Mouse (Mus musculus) myocyte (in vitro differentiated cells): Measurements from ENCODE around the gene 4930469K13Rik. TPM values are rescaled to one million over a fixed set of nuclear protein-coding genes. Genes with fewer than 3 reads are reported as not detected.

Experiments
- H3K27me3 ChIP-seq: one replicate; pipeline ENCODE4 v1.6.1; 2011; ENCODE audit not compliant: control insufficient read depth, insufficient read depth, insufficient read length
- H3K36me3 ChIP-seq: one replicate; pipeline ENCODE4 v1.6.1; 2011; ENCODE audit not compliant: control insufficient read depth, insufficient read depth
- H3K4me2 ChIP-seq: one replicate; pipeline ENCODE4 v1.6.1; 2011; ENCODE audit warnings: low read depth, control low read depth
- H3K4me3 ChIP-seq: one replicate; pipeline ENCODE4 v1.5.1; 2011; ENCODE audit warnings: mild to moderate bottlenecking, control low read depth, moderate library complexity
- H3K79me2 ChIP-seq: one replicate; pipeline ENCODE4 v1.6.1; 2011; ENCODE audit not compliant: control insufficient read depth, insufficient read depth
- H3ac ChIP-seq: one replicate; pipeline ENCODE4 v1.6.1; 2011; ENCODE audit not compliant: control insufficient read depth, insufficient read length
- CEBPB ChIP-seq: IDR thresholded peaks from 2 replicates; pipeline ENCODE4 v1.6.1; 2011; ENCODE audit warnings: mild to moderate bottlenecking, moderate library complexity; ENCODE audit not compliant: poor library complexity, insufficient read depth, severe bottlenecking
- E2F4 ChIP-seq: IDR thresholded peaks from one replicate; pipeline ENCODE4 v1.6.1; 2011; ENCODE audit warnings: mild to moderate bottlenecking, control low read depth, moderate library complexity; ENCODE audit not compliant: insufficient read depth
- MAX ChIP-seq: IDR thresholded peaks from one replicate; pipeline ENCODE4 v1.6.1; 2011; ENCODE audit warnings: low read depth, mild to moderate bottlenecking, control low read depth
- MYOD1 ChIP-seq, 3 experiments: IDR thresholded peaks; one replicate each; pipeline ENCODE4 v1.6.1; 2011; ENCODE audit warnings: control low read depth in 2 of 3, low read depth in 2 of 3, mild to moderate bottlenecking in 2 of 3, moderate library complexity in 1 of 3; ENCODE audit not compliant: insufficient read length in 2 of 3, control insufficient read depth in 1 of 3
- MYOG ChIP-seq, 3 experiments: IDR thresholded peaks; one replicate each; pipeline ENCODE4 v1.6.1; 2011; ENCODE audit warnings: control low read depth in 2 of 3, low read depth in 2 of 3, mild to moderate bottlenecking in 2 of 3; ENCODE audit not compliant: insufficient read length in 2 of 3, control insufficient read depth in 1 of 3, insufficient read depth in 1 of 3
- POLR2A ChIP-seq: IDR thresholded peaks from one replicate; pipeline ENCODE4 v1.6.1; 2011; ENCODE audit warnings: low read depth, mild to moderate bottlenecking, control low read depth, moderate library complexity; ENCODE audit not compliant: insufficient read length
- POLR2AphosphoS2 ChIP-seq: IDR thresholded peaks from one replicate; pipeline ENCODE4 v1.6.1; 2011; ENCODE audit warnings: low read depth, control low read depth; ENCODE audit not compliant: insufficient read length
- REST ChIP-seq: IDR thresholded peaks from one replicate; pipeline ENCODE4 v1.6.1; 2011; ENCODE audit warnings: mild to moderate bottlenecking, control low read depth, moderate library complexity; ENCODE audit not compliant: insufficient read depth, insufficient read length
- SRF ChIP-seq: IDR thresholded peaks from one replicate; pipeline ENCODE4 v1.6.1; 2011; ENCODE audit warnings: low read depth; ENCODE audit not compliant: control insufficient read depth, insufficient read length
- TCF12 ChIP-seq: IDR thresholded peaks from one replicate; pipeline ENCODE4 v1.6.1; 2011; ENCODE audit warnings: mild to moderate bottlenecking, control low read depth; ENCODE audit not compliant: poor library complexity, insufficient read depth, severe bottlenecking
- TCF3 ChIP-seq: IDR thresholded peaks from one replicate; pipeline ENCODE4 v1.6.1; 2011; ENCODE audit warnings: low read depth, control low read depth; ENCODE audit not compliant: insufficient read length
- USF1 ChIP-seq: IDR thresholded peaks from one replicate; pipeline ENCODE4 v1.6.1; 2011; ENCODE audit warnings: low read depth, mild to moderate bottlenecking, control low read depth, moderate library complexity
- polyA plus RNA-seq: library from polyadenylated mRNA; unstranded; fragments of >200 nt; fragmentation: generic; extraction: Trizol; gene quantifications from one replicate; pipeline ENCODE4 v1.2.1, GENCODE M21; 2012; ENCODE audit warnings: missing spikeins

The 4930469K13Rik gene
- polyA plus RNA-seq, 1 experiment, result not detected

DNA sequence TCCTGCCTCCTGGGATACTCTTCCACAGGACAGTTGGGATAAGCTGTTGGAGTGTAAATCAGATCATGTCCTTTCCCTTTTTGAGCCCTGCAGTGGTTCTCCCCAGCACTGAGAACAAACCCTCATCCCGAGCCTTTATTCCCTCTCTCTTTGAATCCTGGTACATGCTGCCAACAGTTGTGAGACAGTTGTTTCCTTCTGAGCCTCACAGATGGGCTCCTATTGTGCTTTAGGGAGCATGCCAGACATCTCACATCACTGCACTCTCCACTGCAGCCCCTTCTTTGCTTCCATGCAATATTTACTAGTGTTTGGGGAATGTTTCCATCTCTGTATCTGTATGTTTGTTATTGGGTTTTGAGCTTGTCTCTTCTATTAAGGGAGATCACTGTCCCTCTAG, 6.6 kb upstream of the 4930469K13Rik start:
- Histone ChIP-seq H3K79me2 (no peaks in the 10 kb centered on the region), H3K4me2 (no peak overlapping the region), H3K36me3 (no peaks in the 10 kb centered on the region), H3K4me3 (no peak overlapping the region), H3ac (no peak overlapping the region), H3K27me3 (no peaks in the 10 kb centered on the region)
- TF ChIP-seq MAX (no peak), E2F4 (no peak)

DNA sequence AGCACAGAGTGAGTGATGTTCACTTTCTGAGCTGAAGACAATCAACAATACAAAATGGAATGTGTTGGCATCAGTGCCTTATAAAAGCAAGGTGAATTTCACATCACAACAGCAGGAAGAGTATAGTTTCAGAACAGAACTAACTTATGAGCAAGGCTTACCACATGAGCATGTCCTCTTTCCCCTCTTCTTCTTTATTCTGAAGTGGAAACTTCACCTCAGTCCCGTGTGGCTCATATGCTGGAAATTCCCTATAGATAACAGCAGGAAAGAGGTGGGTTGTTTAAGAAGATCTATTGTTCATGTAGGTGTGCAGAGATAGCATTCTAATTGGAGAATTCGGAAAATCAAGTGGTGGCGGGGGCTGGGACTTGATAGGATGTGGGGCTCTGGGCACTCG, 3.5 kb upstream of the 4930469K13Rik start:
- Histone ChIP-seq H3K27me3 (no peaks in the 10 kb centered on the region), H3K79me2 (no peaks in the 10 kb centered on the region), H3ac (no peak overlapping the region), H3K4me2 (no peak overlapping the region), H3K36me3 (no peaks in the 10 kb centered on the region), H3K4me3 (no peak overlapping the region)
- TF ChIP-seq MYOD1 (IDR thresholded peaks at IDR 0.05; ENCODE audit: control insufficient read depth in 1 of 3, insufficient read length in 2 of 3, low read depth in 2 of 3) (no peak), POLR2A (no peak), MAX (no peak), USF1 (no peak), MYOG (IDR thresholded peaks at IDR 0.05; ENCODE audit: control insufficient read depth in 1 of 3, insufficient read depth in 1 of 3, insufficient read length in 2 of 3, low read depth in 2 of 3) (no peak), TCF3 (no peak), CEBPB (no peak), REST (no peak), POLR2AphosphoS2 (no peak), E2F4 (no peak), TCF12 (no peak), SRF (no peak)

DNA sequence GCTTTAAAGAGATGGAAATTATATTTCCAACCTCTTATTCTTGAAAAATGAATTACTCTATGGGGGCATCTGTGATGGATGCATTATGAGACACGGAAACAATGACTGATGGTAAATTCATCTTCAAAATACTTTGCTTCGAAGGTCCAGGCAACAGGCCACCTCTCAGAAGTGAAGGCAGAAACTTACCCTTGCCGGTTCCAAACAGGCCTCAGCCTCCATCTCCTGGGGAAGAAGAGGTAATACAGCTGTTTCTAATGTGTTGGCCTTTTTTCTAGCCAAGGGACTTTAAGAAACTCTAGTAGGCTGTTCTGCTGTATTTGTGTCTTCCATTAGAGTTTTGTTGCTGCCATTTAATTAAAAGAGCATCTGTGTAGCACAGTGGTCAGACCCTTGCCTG, 11.3 kb downstream of the 4930469K13Rik start:
- H3K4me3 ChIP-seq, result no peak overlapping the region
- TF ChIP-seq SRF, result no peak
- TF ChIP-seq REST, result no peak
- TF ChIP-seq TCF3, result no peak
- TF ChIP-seq MAX, result no peak
- no peak for TF ChIP-seq E2F4
- TF ChIP-seq TCF12, result no peak
- TF ChIP-seq USF1, result no peak
- TF ChIP-seq MYOD1 (IDR thresholded peaks at IDR 0.05; ENCODE audit: control insufficient read depth in 1 of 3, insufficient read length in 2 of 3, low read depth in 2 of 3), result no peak
- no peak for TF ChIP-seq MYOG (IDR thresholded peaks at IDR 0.05; ENCODE audit: control insufficient read depth in 1 of 3, insufficient read depth in 1 of 3, insufficient read length in 2 of 3, low read depth in 2 of 3)
- TF ChIP-seq POLR2AphosphoS2, result no peak
- TF ChIP-seq CEBPB, result no peak
- TF ChIP-seq POLR2A, result no peak
- H3K4me2 ChIP-seq, result no peak overlapping the region
- H3K27me3 ChIP-seq, result no peaks in the 10 kb centered on the region
- no peak overlapping the region for H3ac ChIP-seq
- no peaks in the 10 kb centered on the region for H3K79me2 ChIP-seq
- H3K36me3 ChIP-seq, result no peaks in the 10 kb centered on the region

- Histone ChIP-seq H3K36me3 (no peaks in the 10 kb centered on the region), H3ac (no peak overlapping the region), H3K4me2 (no peak overlapping the region), H3K79me2 (no peaks in the 10 kb centered on the region), H3K27me3 (no peaks in the 10 kb centered on the region), H3K4me3 (no peak overlapping the region)
- no peak for TF ChIP-seq MYOD1 (IDR thresholded peaks at IDR 0.05; ENCODE audit: control insufficient read depth in 1 of 3, insufficient read length in 2 of 3, low read depth in 2 of 3)
- TF ChIP-seq POLR2AphosphoS2, result no peak
- TF ChIP-seq SRF, result no peak
- TF ChIP-seq E2F4, result no peak
- no peak for TF ChIP-seq USF1
- TF ChIP-seq MAX, result no peak
- no peak for TF ChIP-seq REST
- no peak for TF ChIP-seq TCF12
- TF ChIP-seq POLR2A, result no peak
Observed at GRCm38 (mm10) chr11:34086164-34086751, 12.1 kb downstream of the 4930469K13Rik start.

GRCm38 (mm10) chr11:34084639-34085038, 13.7 kb downstream of the 4930469K13Rik start:
- Histone ChIP-seq H3K4me3 (no peak overlapping the region), H3K79me2 (no peaks in the 10 kb centered on the region), H3K27me3 (no peaks in the 10 kb centered on the region), H3K36me3 (no peaks in the 10 kb centered on the region), H3K4me2 (no peak overlapping the region), H3ac (no peak overlapping the region)
- TF ChIP-seq MYOD1 (IDR thresholded peaks at IDR 0.05; ENCODE audit: control insufficient read depth in 1 of 3, insufficient read length in 2 of 3, low read depth in 2 of 3) (no peak), TCF12 (no peak), MAX (no peak), POLR2A (no peak), USF1 (no peak), MYOG (IDR thresholded peaks at IDR 0.05; ENCODE audit: control insufficient read depth in 1 of 3, insufficient read depth in 1 of 3, insufficient read length in 2 of 3, low read depth in 2 of 3) (no peak), CEBPB (no peak), E2F4 (no peak), REST (no peak), SRF (no peak), POLR2AphosphoS2 (no peak), TCF3 (no peak)
